Mouse (Mus musculus) neural tube, embryonic 14.5 days (tissue): ENCODE measurements around the gene Tmem267. TPM values are rescaled to one million over a fixed set of nuclear protein-coding genes. Genes with fewer than 3 reads are reported as not detected.
"Not testable (repeated sequence)": the region's sequence is repeated elsewhere in the genome, so short reads cannot be mapped to it uniquely, and the experiment has no call there.

Experiments used
- ATAC-seq: fragments of 200-750 bp; cut with Nextera tagmentation; 2 replicates; pipeline ENCODE4 v1.8.0; 2017; ENCODE audit warnings: low read depth, mild to moderate bottlenecking, moderate TSS enrichment, moderate library complexity
- H3K27ac ChIP-seq: fragments of 300-500 bp; sonication (generic); 2 replicates; pipeline ENCODE4 v1.5.1; 2014; ENCODE audit warnings: low read depth, mild to moderate bottlenecking, control low read depth, low read length, moderate library complexity, mixed read lengths
- H3K27me3 ChIP-seq: fragments of 300-500 bp; sonication (generic); 2 replicates; pipeline ENCODE4 v1.6.1; 2014; ENCODE audit warnings: low read length; ENCODE audit not compliant: control insufficient read depth, insufficient read depth
- H3K36me3 ChIP-seq: fragments of 300-500 bp; sonication (generic); 2 replicates; pipeline ENCODE4 v1.6.1; 2014; ENCODE audit warnings: low read length, mixed read lengths; ENCODE audit not compliant: control insufficient read depth, insufficient read depth
- H3K4me1 ChIP-seq: fragments of 300-500 bp; sonication (generic); 2 replicates; pipeline ENCODE4 v1.6.1; 2014; ENCODE audit warnings: low read length; ENCODE audit not compliant: control insufficient read depth, insufficient read depth
- H3K4me2 ChIP-seq: fragments of 300-500 bp; sonication (generic); 2 replicates; pipeline ENCODE4 v1.6.1; 2014; ENCODE audit warnings: mild to moderate bottlenecking, low read depth, low read length, control low read depth
- H3K4me3 ChIP-seq: fragments of 300-500 bp; sonication (generic); 2 replicates; pipeline ENCODE4 v1.5.1; 2014; ENCODE audit warnings: low read depth, low read length, control low read depth, mixed read lengths
- H3K9ac ChIP-seq: fragments of 300-500 bp; sonication (generic); replicated peaks from 2 replicates; pipeline ENCODE4 v1.6.1; 2014; ENCODE audit warnings: low read depth, mild to moderate bottlenecking, control low read depth, low read length, mixed read lengths
- H3K9me3 ChIP-seq: fragments of 300-500 bp; sonication (generic); 2 replicates; pipeline ENCODE4 v1.6.1; 2016; ENCODE audit warnings: low read length; ENCODE audit not compliant: control insufficient read depth
- WGBS: fragments of 180-500 bp; shearing (Covaris S2); extraction: QIAGEN DNeasy Blood & Tissue Kit; methylation state at CpG from one replicate; pipeline ENCODE4 v1.1.7; 2014; 5-methylcytosine and 5-hydroxymethylcytosine counted together
- polyA plus RNA-seq: library from polyadenylated mRNA; unstranded; fragments of >200 nt; fragmentation: Nextera tagmentation; extraction: Ambion mirVana; gene quantifications from 2 replicates; pipeline ENCODE4 v1.2.1, GENCODE M21; 2014

Tmem267 gene
- polyA plus RNA-seq, 1 experiment from 2014 or later: 5.5 TPM

- not testable (repeated sequence) for H3K36me3 ChIP-seq, H3K4me1 ChIP-seq, H3K9ac ChIP-seq, H3K27ac ChIP-seq, H3K27me3 ChIP-seq, ATAC-seq, H3K4me2 ChIP-seq, H3K9me3 ChIP-seq, H3K4me3 ChIP-seq
- WGBS: 32% methylated on average over 12 of the region's 13 CpGs
Measured at GRCm38 (mm10) chr13:119602688-119603331, 115.0 kb downstream of the Tmem267 start.

GRCm38 (mm10) chr13:119603890-119604289 lies 116.1 kb downstream of the Tmem267 start:
- not testable (repeated sequence) for H3K4me3 ChIP-seq, H3K9ac ChIP-seq, H3K4me1 ChIP-seq, H3K27me3 ChIP-seq, H3K4me2 ChIP-seq, H3K9me3 ChIP-seq, H3K27ac ChIP-seq, H3K36me3 ChIP-seq
- 97% methylated on average over 6 of the region's 8 CpGs for WGBS
- peak; percentile 35; the same call in 1 of the 2 replicates for ATAC-seq

GRCm38 (mm10) chr13:119604322-119604721 lies 116.5 kb downstream of the Tmem267 start:
- not testable (repeated sequence) for H3K36me3 ChIP-seq, H3K4me3 ChIP-seq, H3K27me3 ChIP-seq, H3K27ac ChIP-seq, H3K9ac ChIP-seq, H3K4me1 ChIP-seq, ATAC-seq, H3K9me3 ChIP-seq, H3K4me2 ChIP-seq
- 92% methylated on average over 7 of the region's 9 CpGs for WGBS

GRCm38 (mm10) chr13:119618841-119619240 lies 131.0 kb downstream of the Tmem267 start:
- H3K4me3 ChIP-seq: no peak overlapping the region
- no peak for ATAC-seq
- H3K9ac ChIP-seq: no peak overlapping the region
- H3K9me3 ChIP-seq: no peaks in the 10 kb centered on the region
- WGBS: 95% methylated on average over 3 of the region's 3 CpGs
- H3K27ac ChIP-seq: no peak overlapping the region
- no peak overlapping the region for H3K4me2 ChIP-seq
- H3K27me3 ChIP-seq: no peaks in the 10 kb centered on the region
- no peaks in the 10 kb centered on the region for H3K4me1 ChIP-seq
- no peaks in the 10 kb centered on the region for H3K36me3 ChIP-seq

- no peak overlapping the region for H3K4me2 ChIP-seq
- no peaks in the 10 kb centered on the region for H3K4me1 ChIP-seq
- no peak overlapping the region for H3K9ac ChIP-seq
- ATAC-seq: no peak
- H3K27me3 ChIP-seq: no peaks in the 10 kb centered on the region
- H3K27ac ChIP-seq: no peak overlapping the region
- no peak overlapping the region for H3K4me3 ChIP-seq
- H3K9me3 ChIP-seq: no peaks in the 10 kb centered on the region
- WGBS: 75% methylated on average over 3 of the region's 3 CpGs
- no peaks in the 10 kb centered on the region for H3K36me3 ChIP-seq
Measured at GRCm38 (mm10) chr13:119619735-119620134, 131.9 kb downstream of the Tmem267 start.

GRCm38 (mm10) chr13:119623634-119624033 lies 135.8 kb downstream of the Tmem267 start, which contains the start of gene Ccl28:
Gene Ccl28 (plus strand): TSS chr13:119623819.
- Histone ChIP-seq H3K27ac (no peak within 1 kb of the TSS), H3K4me3 (no peak within 1 kb of the TSS), H3K4me2 (no peak within 1 kb of the TSS), H3K27me3 (no peaks in the 10 kb centered on the region), H3K9ac (no peak within 1 kb of the TSS), H3K4me1 (no peaks in the 10 kb centered on the region), H3K9me3 (no peaks in the 10 kb centered on the region), H3K36me3 (no peaks in the 10 kb centered on the region)
- WGBS: 84% methylated on average over 6 of the region's 6 CpGs
- no peak for ATAC-seq

- H3K9ac ChIP-seq, H3K9me3 ChIP-seq, H3K36me3 ChIP-seq, H3K27ac ChIP-seq, ATAC-seq, H3K27me3 ChIP-seq, H3K4me2 ChIP-seq, H3K4me3 ChIP-seq, H3K4me1 ChIP-seq: not testable (repeated sequence)
- WGBS: 86% methylated on average over 5 of the region's 5 CpGs
Measured at GRCm38 (mm10) chr13:119625952-119626351, 138.1 kb downstream of the Tmem267 start.

GRCm38 (mm10) chr13:119631482-119632155 lies 143.8 kb downstream of the Tmem267 start:
- no peaks in the 10 kb centered on the region for H3K4me1 ChIP-seq
- H3K9me3 ChIP-seq: no peaks in the 10 kb centered on the region
- ATAC-seq: peak; percentile 96
- peak overlapping the region; percentile 51 for H3K4me2 ChIP-seq
- 2% methylated on average over 31 of the region's 33 CpGs for WGBS
- peak overlapping the region; percentile 45 for H3K4me3 ChIP-seq
- H3K27ac ChIP-seq: no peak overlapping the region
- no peaks in the 10 kb centered on the region for H3K36me3 ChIP-seq
- peak overlapping the region; percentile 50 for H3K9ac ChIP-seq
- no peaks in the 10 kb centered on the region for H3K27me3 ChIP-seq

GRCm38 (mm10) chr13:119632156-119632548 lies 144.3 kb downstream of the Tmem267 start:
- no peak overlapping the region; the same call in 1 of the 2 replicates for H3K4me2 ChIP-seq
- no peak overlapping the region for H3K27ac ChIP-seq
- 76% methylated on average over 4 of the region's 4 CpGs for WGBS
- H3K4me3 ChIP-seq: peak overlapping the region; percentile 45
- no peak overlapping the region; the same call in 1 of the 2 replicates for H3K9ac ChIP-seq
- H3K36me3 ChIP-seq: no peaks in the 10 kb centered on the region
- no peaks in the 10 kb centered on the region for H3K4me1 ChIP-seq
- no peaks in the 10 kb centered on the region for H3K9me3 ChIP-seq
- no peaks in the 10 kb centered on the region for H3K27me3 ChIP-seq
- peak; percentile 55; the same call in 1 of the 2 replicates for ATAC-seq
